Mouse (Mus musculus): ENCODE measurements around the gene Col4a1.

Col4a1 gene

DNA sequence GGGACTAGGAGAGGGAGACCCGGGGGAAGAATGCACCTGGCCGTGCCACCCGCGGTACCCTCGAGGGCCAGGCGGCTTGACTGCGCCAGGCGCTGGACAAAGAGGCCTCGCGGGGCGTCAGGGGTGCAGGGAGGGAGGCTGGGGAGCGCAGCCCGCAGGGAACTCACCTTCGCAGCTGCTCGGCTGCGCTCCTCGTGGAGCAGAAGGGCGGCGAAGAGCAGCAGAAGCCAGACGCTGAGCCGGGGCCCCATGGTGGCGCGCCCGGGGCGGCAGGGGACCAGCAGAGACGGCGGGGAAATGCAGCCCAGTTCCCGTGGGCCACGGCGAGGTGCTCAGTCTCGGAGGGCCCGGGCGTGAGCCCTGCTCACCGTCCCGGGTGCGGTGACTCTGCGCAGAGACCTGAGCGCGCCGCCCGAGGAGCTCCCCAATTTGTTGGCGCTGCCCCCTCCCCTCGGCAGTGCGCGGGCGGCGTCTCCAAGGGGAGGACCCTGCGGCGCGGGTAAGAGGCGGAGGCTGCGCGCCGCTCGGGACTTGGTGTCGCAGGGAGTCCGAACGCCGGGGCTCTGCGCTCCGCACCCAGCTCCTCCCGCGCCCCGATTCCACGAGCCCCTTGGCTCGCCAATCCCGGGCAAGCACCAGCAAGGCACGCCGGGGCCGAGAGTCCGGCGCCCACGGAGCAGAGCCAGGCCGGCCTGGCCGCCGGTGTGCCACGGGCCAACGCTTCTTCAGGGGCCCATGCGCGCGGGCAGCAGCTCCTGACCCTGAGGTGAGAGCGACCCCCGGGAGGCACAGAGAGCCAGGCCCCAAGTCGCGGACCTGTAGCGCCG, at the start of gene Col4a1, which contains the start of gene Col4a2:
Gene Col4a1, minus strand, starts transcription at position 478 of the 827 bp plus-strand sequence.
Gene Col4a2, plus strand, starts transcription at position 457 of the 827 bp plus-strand sequence.
- in situ Hi-C loops (cut with MboI, MseI): no loop called here

GRCm38 (mm10) chr8:11361546-11362277, 49.1 kb upstream of the Col4a1 start:
- in situ Hi-C loops (cut with MboI, MseI): no loop called here

DNA sequence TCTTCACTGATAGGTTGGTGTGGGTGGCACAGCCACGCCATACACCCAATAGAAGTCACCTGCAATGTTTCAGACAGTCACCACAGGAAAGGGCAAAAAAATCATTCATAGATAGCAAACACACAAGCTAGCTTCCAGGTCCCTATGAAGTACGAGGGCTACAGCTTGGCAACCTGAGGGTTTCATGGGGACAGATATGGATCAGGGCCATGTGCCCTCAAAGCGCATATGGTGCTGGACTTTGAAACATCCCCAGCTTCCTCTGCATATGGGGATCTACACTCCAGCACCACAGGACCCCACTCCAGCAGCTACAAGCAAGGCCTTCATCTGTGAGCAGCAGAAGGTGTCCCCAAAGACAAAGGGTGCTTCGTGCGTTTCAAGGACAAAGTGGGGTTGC, 47.2 kb upstream of the Col4a1 start:
- in situ Hi-C loops (cut with MboI, MseI): no loop called here

- in situ Hi-C loops (cut with MboI, MseI): no loop called here
Observed at GRCm38 (mm10) chr8:11357921-11358436, 45.4 kb upstream of the Col4a1 start.

GRCm38 (mm10) chr8:11356776-11357175, 44.1 kb upstream of the Col4a1 start:
- in situ Hi-C loops (cut with MboI, MseI): no loop called here

DNA sequence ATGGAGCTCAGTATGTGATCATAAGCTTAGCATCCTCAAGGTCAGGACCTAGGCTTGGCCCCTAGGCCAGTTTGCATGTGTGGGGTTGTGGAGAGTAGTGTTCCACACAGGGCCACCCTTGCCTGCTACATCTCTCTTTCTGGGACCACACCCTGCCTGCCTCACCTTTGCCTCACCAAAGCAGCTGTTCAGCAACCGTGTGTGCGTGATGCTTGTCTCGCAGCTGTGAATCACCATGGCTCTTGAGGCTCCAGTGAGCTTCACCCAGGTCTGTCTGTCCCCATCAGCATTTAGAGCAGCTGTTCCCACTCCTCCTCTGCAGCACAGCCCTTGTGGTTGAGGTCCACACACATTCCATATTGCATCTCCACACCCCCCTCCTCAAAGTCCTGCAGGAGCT, 43.3 kb upstream of the Col4a1 start:
- in situ Hi-C loops (cut with MboI, MseI): no loop called here

- in situ Hi-C loops (cut with MboI, MseI): no loop called here
Observed at GRCm38 (mm10) chr8:11354800-11355451, 42.3 kb upstream of the Col4a1 start.

DNA sequence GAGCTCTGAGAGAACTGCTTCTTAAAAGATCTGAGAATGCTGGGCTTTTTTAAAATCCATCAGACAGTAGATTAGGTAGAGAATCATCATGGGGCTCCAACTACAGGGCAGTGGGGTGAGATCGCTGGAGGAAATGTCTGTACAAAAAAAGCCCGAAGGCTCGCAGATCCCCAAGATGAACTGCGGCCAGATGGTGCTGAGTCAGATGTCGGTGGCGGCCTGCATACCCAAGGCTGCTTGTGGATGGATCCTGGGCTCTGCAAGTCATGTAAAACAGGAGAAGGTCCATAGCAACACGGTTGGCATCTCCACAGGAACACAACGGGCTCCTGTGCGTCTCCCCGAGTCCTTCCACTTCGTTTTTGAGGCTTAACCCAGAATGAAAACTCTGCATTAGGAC, 39.9 kb upstream of the Col4a1 start:
- in situ Hi-C loops (cut with MboI, MseI): no loop called here

GRCm38 (mm10) chr8:11351355-11351754, 38.7 kb upstream of the Col4a1 start:
- in situ Hi-C loops (cut with MboI, MseI): no loop called here

GRCm38 (mm10) chr8:11348622-11349021, 36.0 kb upstream of the Col4a1 start:
- in situ Hi-C loops (cut with MboI, MseI): no loop called here

DNA sequence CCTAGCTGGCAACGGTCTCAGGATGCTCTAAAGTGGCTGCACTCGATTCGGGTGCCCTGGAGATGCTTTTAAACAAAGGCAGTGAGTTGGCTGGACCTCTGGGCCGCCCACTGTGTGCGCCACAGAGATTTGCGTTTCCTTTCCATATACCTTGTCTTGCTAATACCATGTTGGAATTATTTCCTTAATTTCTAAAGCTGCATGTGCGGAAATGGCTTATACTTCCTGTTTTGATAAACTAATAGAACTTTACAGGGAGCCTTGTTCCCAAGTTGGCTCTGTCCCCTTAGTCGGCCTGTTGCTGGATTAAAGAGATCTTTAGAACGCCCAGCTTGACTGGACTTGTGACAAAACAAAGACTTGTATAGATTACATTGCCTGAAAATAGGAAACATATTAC, 35.1 kb upstream of the Col4a1 start:
- in situ Hi-C loops (cut with MboI, MseI): no loop called here

- in situ Hi-C loops (cut with MboI, MseI): no loop called here
Observed at GRCm38 (mm10) chr8:11346225-11346624, 33.6 kb upstream of the Col4a1 start.

DNA sequence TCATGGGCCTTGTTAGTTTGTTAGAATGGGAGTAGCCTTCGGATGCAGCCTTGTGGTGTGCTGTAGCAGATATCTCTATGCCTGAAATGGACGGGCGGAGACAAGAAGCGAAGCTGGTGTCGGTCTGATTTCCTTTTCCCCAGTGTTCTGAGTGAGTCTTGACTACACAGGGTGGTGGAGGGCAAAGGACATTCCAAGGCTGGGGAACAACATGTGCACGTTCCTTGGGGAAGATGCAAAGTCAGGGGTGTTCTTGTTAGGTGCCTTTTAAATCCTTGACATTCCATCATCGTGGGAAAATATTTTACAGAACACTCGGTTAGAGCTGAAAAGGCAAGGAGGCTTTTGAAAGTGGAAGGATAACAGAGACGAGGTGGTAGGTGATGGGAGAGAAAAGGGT, 31.8 kb upstream of the Col4a1 start:
- in situ Hi-C loops (cut with MboI, MseI): no loop called here

GRCm38 (mm10) chr8:11341111-11341566, 28.5 kb upstream of the Col4a1 start:
- in situ Hi-C loops (cut with MboI, MseI): no loop called here

GRCm38 (mm10) chr8:11340310-11341110, 27.9 kb upstream of the Col4a1 start:
- in situ Hi-C loops (cut with MboI, MseI): no loop called here

DNA sequence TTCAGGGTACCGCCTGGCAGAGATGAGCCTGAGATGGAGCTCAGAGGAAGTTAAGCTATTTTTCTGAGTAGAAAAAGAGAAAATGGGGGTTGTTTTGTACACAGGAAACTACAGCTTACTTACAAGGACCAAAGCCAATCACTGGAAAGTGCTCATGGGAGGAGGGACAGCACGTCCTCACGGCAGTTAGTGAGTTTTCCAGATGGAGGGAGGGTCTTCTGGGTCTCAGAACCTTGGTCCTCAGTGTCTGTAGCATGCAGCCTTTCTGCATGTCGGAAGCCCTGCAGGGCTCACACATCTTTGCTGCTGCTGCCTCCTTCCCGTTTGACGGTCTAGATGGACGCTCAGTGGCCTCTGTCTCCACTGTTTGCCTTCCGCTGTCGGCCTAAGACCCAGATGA, 25.9 kb upstream of the Col4a1 start:
- in situ Hi-C loops (cut with MboI, MseI): no loop called here

DNA sequence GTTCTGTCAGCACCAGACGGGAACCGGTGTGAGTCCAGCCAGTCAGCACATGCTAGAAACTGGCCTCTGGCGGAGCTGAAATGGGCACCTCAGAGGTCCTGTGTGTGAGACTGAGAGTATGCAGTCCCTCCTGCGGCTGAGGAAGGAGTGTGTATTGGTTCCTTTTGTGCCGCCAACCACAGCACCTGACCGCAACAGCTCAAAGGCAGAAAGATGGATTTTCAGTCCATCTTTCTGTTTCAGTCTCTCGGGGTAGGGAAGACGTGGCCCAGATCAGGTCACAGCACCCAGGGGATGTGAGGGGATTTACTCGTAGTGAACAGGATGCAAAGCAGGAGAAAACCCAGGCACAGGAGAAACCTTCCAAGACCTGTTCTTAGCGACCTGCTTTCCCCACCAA, 25.0 kb upstream of the Col4a1 start:
- in situ Hi-C loops (cut with MboI, MseI): no loop called here

DNA sequence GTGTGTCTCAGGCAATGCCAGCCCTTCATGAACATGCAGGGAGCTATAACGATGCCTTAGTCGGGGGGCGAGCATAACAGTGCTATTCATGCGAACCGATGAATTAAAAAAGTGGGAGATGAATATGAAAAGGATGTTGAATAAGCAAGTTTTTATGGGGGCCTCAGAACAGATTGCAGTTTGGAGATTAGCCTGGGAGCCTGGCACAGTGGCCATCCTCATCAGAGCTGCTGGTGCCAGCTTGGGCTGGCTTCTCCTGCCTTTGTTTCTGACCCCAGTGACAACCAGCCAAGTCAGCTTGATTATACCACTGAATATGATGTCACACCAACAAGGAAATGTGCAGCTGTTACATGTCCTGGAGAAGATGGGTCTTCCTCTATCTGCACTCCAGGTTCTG, 23.7 kb upstream of the Col4a1 start:
- in situ Hi-C loops (cut with MboI, MseI): no loop called here

GRCm38 (mm10) chr8:11335238-11335637, 22.6 kb upstream of the Col4a1 start:
- in situ Hi-C loops (cut with MboI, MseI): no loop called here

DNA sequence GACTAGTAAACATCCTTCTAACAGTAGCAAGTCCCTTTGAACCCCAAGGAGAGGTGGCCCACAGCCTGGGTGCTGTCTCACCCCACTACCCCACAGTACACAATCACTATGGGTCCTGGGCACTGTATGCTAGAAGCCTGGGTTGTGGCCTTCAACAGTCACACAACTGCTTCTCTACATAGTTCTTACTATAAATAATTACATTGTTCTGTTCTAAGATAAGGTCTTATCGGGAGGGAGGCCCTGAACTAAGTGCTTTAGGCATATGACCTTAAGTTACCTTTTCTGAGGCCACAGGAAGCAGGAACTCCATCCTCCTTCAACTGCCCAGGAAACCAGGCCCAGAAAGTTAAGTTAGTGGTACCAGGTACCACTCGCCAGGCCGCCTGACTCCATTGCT, 21.9 kb upstream of the Col4a1 start:
- in situ Hi-C loops (cut with MboI, MseI): no loop called here

DNA sequence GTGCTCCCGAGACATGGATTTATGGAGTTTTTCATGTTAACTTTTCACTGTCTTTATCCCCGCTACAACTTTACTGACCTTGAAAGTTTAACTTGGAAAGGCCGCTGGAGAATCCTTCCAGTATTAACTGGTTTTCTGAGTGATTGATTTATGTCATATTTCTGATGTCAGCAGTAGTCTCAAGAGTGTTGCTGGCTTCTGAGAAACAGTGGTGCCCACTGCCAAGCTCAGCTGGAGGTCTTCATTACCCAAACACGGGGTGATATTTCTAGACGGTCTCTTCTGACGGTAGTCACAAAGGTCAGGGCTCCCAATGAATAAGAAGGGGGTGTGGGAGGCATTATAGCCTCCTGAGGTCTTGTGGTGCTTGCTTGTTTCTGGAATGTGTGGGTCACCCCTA, 21.1 kb upstream of the Col4a1 start:
- in situ Hi-C loops (cut with MboI, MseI): no loop called here
